Mouse (Mus musculus) liver, embryonic 11.5 days (tissue): Measurements from ENCODE around the gene Immp2l. TPM values are rescaled to one million over a fixed set of nuclear protein-coding genes. Genes with fewer than 3 reads are reported as not detected.

ENCODE experiments used
- ATAC-seq: fragments of 200-750 bp; cut with Nextera tagmentation; replicated peaks from 2 replicates; pipeline ENCODE4 v1.8.0; 2017; ENCODE audit warnings: moderate number of reproducible peaks, mild to moderate bottlenecking, moderate TSS enrichment, moderate library complexity; ENCODE audit not compliant: low FRiP score
- DNase-seq: peaks from one replicate; pipeline ENCODE4 v3.0.0-alpha.2; 2017; ENCODE audit warnings: low spot score
- H3K27ac ChIP-seq: fragments of 300-500 bp; sonication (generic); 2 replicates; pipeline ENCODE4 v1.5.1; 2014; ENCODE audit warnings: mild to moderate bottlenecking, low read depth, low read length, control low read depth
- H3K27me3 ChIP-seq: fragments of 300-500 bp; sonication (generic); replicated peaks from 2 replicates; pipeline ENCODE4 v1.6.1; 2014; ENCODE audit warnings: low read length, mixed read lengths; ENCODE audit not compliant: control insufficient read depth, insufficient read depth
- H3K36me3 ChIP-seq: fragments of 300-500 bp; sonication (generic); 2 replicates; pipeline ENCODE4 v1.6.1; 2014; ENCODE audit warnings: mild to moderate bottlenecking, low read length, moderate library complexity, mixed read lengths; ENCODE audit not compliant: control insufficient read depth, insufficient read depth
- H3K4me1 ChIP-seq: fragments of 300-500 bp; sonication (generic); replicated peaks from 2 replicates; pipeline ENCODE4 v1.6.1; 2014; ENCODE audit warnings: low read length, mixed read lengths; ENCODE audit not compliant: control insufficient read depth, insufficient read depth
- H3K4me2 ChIP-seq: fragments of 300-500 bp; sonication (generic); 2 replicates; pipeline ENCODE4 v1.6.1; 2014; ENCODE audit warnings: mild to moderate bottlenecking, control low read depth, moderate library complexity
- H3K4me3 ChIP-seq: fragments of 300-500 bp; sonication (generic); 2 replicates; pipeline ENCODE4 v1.5.1; 2014; ENCODE audit warnings: low read depth, low read length, control low read depth
- H3K9ac ChIP-seq: fragments of 300-500 bp; sonication (generic); 2 replicates; pipeline ENCODE4 v1.6.1; 2014; ENCODE audit warnings: low read depth, low read length, control low read depth
- H3K9me3 ChIP-seq: fragments of 300-500 bp; sonication (generic); 2 replicates; pipeline ENCODE4 v1.6.1; 2016; ENCODE audit warnings: low read length, inconsistent platforms, mixed read lengths; ENCODE audit not compliant: control insufficient read depth
- WGBS: fragments of 180-500 bp; shearing (Covaris S2); extraction: QIAGEN DNeasy Blood & Tissue Kit; methylation state at CpG from one replicate; pipeline ENCODE4 v1.1.7; 2014; 5-methylcytosine and 5-hydroxymethylcytosine counted together
- polyA plus RNA-seq: library from polyadenylated mRNA; unstranded; fragments of >200 nt; fragmentation: Nextera tagmentation; extraction: Ambion mirVana; gene quantifications from 2 replicates; pipeline ENCODE4 v1.2.1, GENCODE M21; 2014

Gene Immp2l
- polyA plus RNA-seq, 1 experiment from 2014 or later, result 15.6 TPM

GRCm38 (mm10) chr12:41494620-41495019 is 470.7 kb downstream of the Immp2l start:
- no peak overlapping the region for H3K4me2 ChIP-seq
- H3K4me3 ChIP-seq, result no peak overlapping the region
- H3K27ac ChIP-seq, result no peak overlapping the region
- no peak for DNase-seq
- H3K9ac ChIP-seq, result no peak overlapping the region
- no peaks in the 10 kb centered on the region for H3K9me3 ChIP-seq
- H3K36me3 ChIP-seq, result no peaks in the 10 kb centered on the region
- no peaks in the 10 kb centered on the region for H3K4me1 ChIP-seq
- WGBS, result 44% methylated on average over 10 of the region's 10 CpGs
- no peak for ATAC-seq
- no peaks in the 10 kb centered on the region for H3K27me3 ChIP-seq

GRCm38 (mm10) chr12:41500049-41500820 is 476.3 kb downstream of the Immp2l start:
- no peaks in the 10 kb centered on the region for H3K36me3 ChIP-seq
- ATAC-seq (no peak), DNase-seq (no peak)
- 66% methylated on average over 9 of the region's 9 CpGs for WGBS
- no peaks in the 10 kb centered on the region for H3K9me3 ChIP-seq
- H3K4me2 ChIP-seq, result no peak overlapping the region
- no peak overlapping the region for H3K27ac ChIP-seq
- no peaks in the 10 kb centered on the region for H3K4me1 ChIP-seq
- H3K9ac ChIP-seq, result no peak overlapping the region
- H3K4me3 ChIP-seq, result no peak overlapping the region
- no peaks in the 10 kb centered on the region for H3K27me3 ChIP-seq

GRCm38 (mm10) chr12:41508610-41509009 is 484.7 kb downstream of the Immp2l start:
- H3K4me3 ChIP-seq, result no peak overlapping the region
- H3K9me3 ChIP-seq, result no peaks in the 10 kb centered on the region
- H3K36me3 ChIP-seq, result no peaks in the 10 kb centered on the region
- no peaks in the 10 kb centered on the region for H3K27me3 ChIP-seq
- no peak for ATAC-seq
- H3K4me1 ChIP-seq, result no peaks in the 10 kb centered on the region
- no peak overlapping the region for H3K4me2 ChIP-seq
- 76% methylated on average over 4 of the region's 4 CpGs for WGBS
- H3K9ac ChIP-seq, result no peak overlapping the region
- H3K27ac ChIP-seq, result no peak overlapping the region
- no peak for DNase-seq

GRCm38 (mm10) chr12:41510588-41510987 is 486.7 kb downstream of the Immp2l start:
- no peaks in the 10 kb centered on the region for H3K9me3 ChIP-seq
- no peaks in the 10 kb centered on the region for H3K4me1 ChIP-seq
- no peak overlapping the region for H3K27ac ChIP-seq
- H3K27me3 ChIP-seq, result no peaks in the 10 kb centered on the region
- H3K4me3 ChIP-seq, result no peak overlapping the region
- ATAC-seq (no peak), DNase-seq (no peak)
- no peaks in the 10 kb centered on the region for H3K36me3 ChIP-seq
- no peak overlapping the region for H3K9ac ChIP-seq
- H3K4me2 ChIP-seq, result no peak overlapping the region
- WGBS, result 83% methylated on average over 3 of the region's 3 CpGs

GRCm38 (mm10) chr12:41518897-41519296 is 495.0 kb downstream of the Immp2l start:
- 60% methylated on average over 5 of the region's 5 CpGs for WGBS
- no peaks in the 10 kb centered on the region for H3K9me3 ChIP-seq
- ATAC-seq, result no peak
- no peaks in the 10 kb centered on the region for H3K27me3 ChIP-seq
- H3K4me3 ChIP-seq, result no peak overlapping the region
- H3K4me2 ChIP-seq, result no peak overlapping the region
- no peak overlapping the region for H3K9ac ChIP-seq
- no peaks in the 10 kb centered on the region for H3K36me3 ChIP-seq
- no peak for DNase-seq
- no peaks in the 10 kb centered on the region for H3K4me1 ChIP-seq
- no peak overlapping the region for H3K27ac ChIP-seq

GRCm38 (mm10) chr12:41520326-41520725 is 496.4 kb downstream of the Immp2l start:
- no peaks in the 10 kb centered on the region for H3K27me3 ChIP-seq
- H3K9me3 ChIP-seq, result no peaks in the 10 kb centered on the region
- no peak overlapping the region for H3K27ac ChIP-seq
- no peak overlapping the region for H3K9ac ChIP-seq
- 69% methylated on average over 2 of the region's 2 CpGs for WGBS
- no peaks in the 10 kb centered on the region for H3K36me3 ChIP-seq
- H3K4me3 ChIP-seq, result no peak overlapping the region
- DNase-seq (no peak), ATAC-seq (no peak)
- H3K4me1 ChIP-seq, result no peaks in the 10 kb centered on the region
- H3K4me2 ChIP-seq, result no peak overlapping the region

GRCm38 (mm10) chr12:41521671-41522070 is 497.8 kb downstream of the Immp2l start:
- no peak overlapping the region for H3K4me3 ChIP-seq
- ATAC-seq, result no peak
- H3K36me3 ChIP-seq, result no peaks in the 10 kb centered on the region
- no peak overlapping the region for H3K9ac ChIP-seq
- no peak overlapping the region for H3K27ac ChIP-seq
- H3K4me2 ChIP-seq, result no peak overlapping the region
- H3K27me3 ChIP-seq, result no peaks in the 10 kb centered on the region
- WGBS, result 83% methylated on average over 2 of the region's 2 CpGs
- DNase-seq, result no peak
- H3K9me3 ChIP-seq, result no peaks in the 10 kb centered on the region
- H3K4me1 ChIP-seq, result no peaks in the 10 kb centered on the region

GRCm38 (mm10) chr12:41526688-41527087 is 502.8 kb downstream of the Immp2l start:
- Histone ChIP-seq H3K27me3 (no peaks in the 10 kb centered on the region), H3K4me2 (no peak overlapping the region), H3K9ac (no peak overlapping the region), H3K4me3 (no peak overlapping the region), H3K27ac (no peak overlapping the region), H3K9me3 (no peaks in the 10 kb centered on the region), H3K36me3 (no peaks in the 10 kb centered on the region), H3K4me1 (no peaks in the 10 kb centered on the region)
- no peak for ATAC-seq
- DNase-seq, result no peak
- 74% methylated on average over 2 of the region's 2 CpGs for WGBS

GRCm38 (mm10) chr12:41528410-41528809 is 504.5 kb downstream of the Immp2l start:
- H3K4me3 ChIP-seq, result no peak overlapping the region
- no peaks in the 10 kb centered on the region for H3K27me3 ChIP-seq
- no peaks in the 10 kb centered on the region for H3K9me3 ChIP-seq
- H3K4me2 ChIP-seq, result no peak overlapping the region
- no peaks in the 10 kb centered on the region for H3K4me1 ChIP-seq
- H3K27ac ChIP-seq, result no peak overlapping the region
- H3K36me3 ChIP-seq, result no peaks in the 10 kb centered on the region
- H3K9ac ChIP-seq, result no peak overlapping the region
- ATAC-seq (no peak), DNase-seq (no peak)
- WGBS, result 83% methylated on average over 4 of the region's 4 CpGs
